Mouse (Mus musculus) gastrocnemius, adult 18-20 months (tissue): ENCODE results near the gene Tnfaip8l1. TPM values are rescaled to one million over a fixed set of nuclear protein-coding genes. Genes with fewer than 3 reads are reported as not detected.

ENCODE experiments used
- DNase-seq: peaks from one replicate; pipeline ENCODE4 v3.0.0; 2021; ENCODE audit warnings: low spot score
- long read RNA-seq, 2 experiments: library from polyadenylated mRNA; stranded (forward); transcript quantifications; one replicate each; pipeline ENCODE4 v2.0.0; 2021
- total RNA-seq, 2 experiments: library from RNA; stranded (reverse); gene quantifications; 2 replicates each; pipeline ENCODE4 v1.2.3; 2021

Gene Tnfaip8l1
- under 1 TPM; 0.21 to 0.25 TPM for total RNA-seq
- long read RNA-seq, experiment 1, partial matches to known transcripts = 0 of 1 reads
- long read RNA-seq, experiment 1, other reads (novel, unspliced or antisense) = 0 of 1 reads
- long read RNA-seq, experiment 2 = 0 reads

DNA sequence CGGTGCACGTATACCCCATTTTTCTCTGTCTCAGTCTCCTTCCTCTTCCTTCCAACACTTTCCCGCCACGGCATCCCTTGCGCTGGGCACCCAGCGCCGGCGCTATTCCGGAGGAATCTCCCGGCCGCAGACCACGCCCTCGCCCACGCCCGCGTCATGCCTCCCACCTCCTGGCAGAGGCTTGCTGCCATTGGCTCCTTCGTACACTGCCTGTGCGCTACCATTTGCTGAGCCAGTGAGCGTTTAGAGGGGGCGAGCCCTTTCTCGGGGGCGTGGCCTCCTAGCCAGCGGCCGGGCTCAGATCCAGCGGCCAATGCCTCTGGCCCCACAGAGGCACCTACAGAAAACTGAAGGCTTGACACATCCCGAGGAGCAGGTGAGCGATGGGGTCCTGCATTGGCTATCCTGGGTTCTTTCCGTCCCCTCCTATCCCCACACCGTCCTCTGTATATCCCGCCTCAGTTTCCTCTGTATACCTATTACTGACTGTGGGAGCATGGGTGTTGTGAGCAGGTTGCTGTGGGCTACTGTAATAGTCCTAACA lies at the start of gene Tnfaip8l1:
Tnfaip8l1 (plus strand) TSS at position 247 of the 544 bp plus-strand sequence.
- DNase-seq = peak; percentile 94

DNA sequence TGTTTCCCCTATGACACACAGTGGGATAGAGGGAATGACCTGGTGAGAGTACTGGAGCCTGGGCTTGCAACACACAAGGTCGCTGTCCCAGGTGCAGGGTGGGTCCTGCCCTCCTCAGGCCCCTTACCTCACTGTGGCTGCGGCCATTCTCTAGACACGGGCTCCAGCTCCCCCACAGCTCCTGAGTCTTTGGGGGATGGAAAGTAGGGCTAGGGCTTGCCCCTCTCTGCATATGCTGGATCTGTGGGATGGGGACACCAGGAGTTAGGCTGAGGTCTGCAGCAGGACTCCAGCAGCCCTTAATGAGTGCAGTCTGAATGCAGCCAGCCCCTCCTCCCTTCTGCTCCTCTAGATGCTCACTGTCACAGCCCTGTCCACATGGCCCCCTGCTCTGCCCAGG lies 49.5 kb upstream of the Tnfaip8l1 start:
- no peak for DNase-seq

DNA sequence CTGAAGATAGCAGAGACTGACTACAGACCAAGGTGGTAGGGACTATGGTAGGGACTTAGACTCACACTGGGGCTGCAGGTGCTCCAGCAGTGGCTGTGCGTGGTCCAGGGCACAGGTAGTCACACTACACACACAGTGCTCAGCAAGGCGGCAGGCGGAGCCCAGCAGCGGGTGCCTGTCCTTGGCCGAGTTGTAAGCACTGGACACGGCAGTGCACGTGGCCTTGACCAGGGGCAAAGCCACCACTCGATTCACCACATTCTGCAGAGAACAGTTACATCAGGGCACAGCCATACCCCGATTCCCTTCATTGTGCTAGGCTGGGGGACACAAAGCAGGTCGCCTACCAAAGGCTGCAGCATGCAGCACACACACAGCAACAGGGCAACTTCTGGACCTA lies 46.1 kb upstream of the Tnfaip8l1 start:
- DNase-seq = no peak

DNA sequence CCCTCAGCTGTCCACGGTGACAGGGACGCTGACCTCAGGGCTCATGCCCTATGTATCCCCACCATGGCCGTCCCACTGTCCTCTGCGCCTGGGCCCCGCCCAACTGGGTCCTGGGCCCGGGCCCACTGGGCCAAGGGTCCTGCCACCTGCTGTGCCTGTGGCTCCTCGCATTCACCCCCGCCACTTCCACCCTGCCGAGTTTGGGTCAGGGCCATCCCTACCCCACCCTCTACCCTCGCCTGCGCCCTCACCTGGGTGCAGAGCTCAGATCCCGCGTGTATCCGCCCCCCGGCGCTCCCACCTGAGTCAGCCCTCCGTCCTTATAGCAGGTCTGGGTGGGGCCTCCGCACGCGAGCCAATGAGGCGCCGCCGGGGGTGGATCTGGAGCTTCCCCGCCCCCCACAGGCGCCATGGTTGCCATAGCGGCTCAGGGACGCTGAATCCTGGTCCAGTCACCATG lies 45.0 kb upstream of the Tnfaip8l1 start, which contains the start of gene Plin5:
Plin5 (minus strand) TSS at position 346 of the 460 bp plus-strand sequence.
- DNase-seq = peak; percentile 77

DNA sequence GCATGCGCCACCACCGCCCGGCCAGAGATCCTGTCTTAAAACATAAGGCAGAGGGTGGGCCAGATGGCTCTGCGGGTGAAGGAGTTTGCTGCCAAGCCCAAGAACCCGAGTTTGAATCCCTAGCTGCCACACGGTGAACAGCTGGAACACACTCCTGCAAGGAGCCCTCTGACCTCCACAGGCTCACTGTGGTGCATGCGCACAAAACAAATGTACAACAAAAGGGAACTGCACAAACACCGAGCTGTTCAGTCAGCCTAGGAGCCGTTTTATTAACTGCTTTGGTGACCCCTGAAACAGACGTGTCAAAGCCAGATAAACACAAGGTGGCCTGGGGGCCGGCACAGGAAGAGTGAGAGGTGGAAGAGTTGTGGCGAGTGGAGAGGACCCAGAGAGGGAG lies 42.8 kb upstream of the Tnfaip8l1 start:
- DNase-seq = no peak

DNA sequence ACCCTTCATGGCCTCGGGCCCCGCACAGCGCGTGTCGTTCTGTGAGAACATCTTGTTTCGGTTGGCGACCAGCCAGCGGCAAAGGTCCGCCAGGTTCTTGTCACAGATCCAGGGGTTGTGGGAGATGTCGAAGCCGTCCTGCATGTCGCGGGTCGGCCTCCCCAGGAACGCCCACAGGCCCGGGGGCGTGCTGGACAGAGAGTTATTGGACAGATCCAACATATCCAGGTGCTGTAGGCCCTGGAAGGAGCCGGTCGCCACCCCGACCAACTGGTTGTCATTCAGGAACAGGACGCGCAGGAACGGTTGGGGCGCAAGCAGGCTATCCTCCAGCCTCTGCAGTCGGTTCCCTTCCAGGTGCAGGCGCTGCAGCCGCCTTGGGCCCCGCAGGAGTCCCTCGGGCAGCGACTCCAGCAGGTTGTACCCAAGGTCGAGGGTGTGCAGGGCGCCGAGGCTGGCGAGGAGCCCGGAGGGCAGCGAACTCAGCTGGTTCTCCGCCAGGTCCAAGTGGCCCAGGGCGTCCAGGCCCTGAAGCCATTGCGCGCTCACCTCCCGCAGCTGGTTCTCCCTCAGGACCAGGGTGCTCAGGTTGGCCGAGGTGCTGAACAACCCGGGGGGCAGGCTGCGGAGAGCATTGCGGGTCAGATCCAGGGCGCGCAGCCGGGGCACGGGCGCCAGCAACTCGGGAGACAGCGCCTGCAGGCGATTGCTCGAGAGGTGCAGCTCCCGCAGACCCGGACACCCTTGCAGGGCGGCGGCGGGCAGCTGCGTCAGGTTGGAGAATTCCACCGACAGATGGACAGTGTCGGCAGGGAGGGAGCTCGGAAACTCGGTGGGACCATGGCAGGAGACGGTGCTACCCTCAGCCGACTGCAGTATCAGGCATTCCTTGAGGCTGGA lies 42.0 kb upstream of the Tnfaip8l1 start:
- peak; percentile 77 for DNase-seq

DNA sequence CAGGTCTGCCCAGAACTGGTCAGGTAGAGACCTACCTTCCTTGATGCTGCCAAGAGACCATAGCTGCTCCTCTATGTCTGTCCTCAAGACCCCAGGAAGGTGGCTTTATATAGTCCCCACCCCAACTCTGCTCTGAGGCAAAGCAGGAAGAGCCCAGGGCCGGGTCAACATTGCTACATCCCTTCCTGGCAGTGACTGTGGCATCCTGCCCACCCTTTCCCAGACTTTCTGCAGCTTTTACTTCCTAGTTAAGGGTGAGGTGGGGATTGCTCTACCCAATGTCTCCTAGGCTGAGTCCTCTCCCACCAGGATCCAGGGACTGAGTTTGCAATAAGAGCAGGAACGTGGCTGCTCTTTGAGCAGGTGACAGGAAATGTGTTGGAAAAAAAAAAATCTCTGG lies 40.5 kb upstream of the Tnfaip8l1 start, which contains the start of gene Lrg1:
Lrg1 (minus strand) TSS at position 176 of the 400 bp plus-strand sequence.
- DNase-seq = no peak

DNA sequence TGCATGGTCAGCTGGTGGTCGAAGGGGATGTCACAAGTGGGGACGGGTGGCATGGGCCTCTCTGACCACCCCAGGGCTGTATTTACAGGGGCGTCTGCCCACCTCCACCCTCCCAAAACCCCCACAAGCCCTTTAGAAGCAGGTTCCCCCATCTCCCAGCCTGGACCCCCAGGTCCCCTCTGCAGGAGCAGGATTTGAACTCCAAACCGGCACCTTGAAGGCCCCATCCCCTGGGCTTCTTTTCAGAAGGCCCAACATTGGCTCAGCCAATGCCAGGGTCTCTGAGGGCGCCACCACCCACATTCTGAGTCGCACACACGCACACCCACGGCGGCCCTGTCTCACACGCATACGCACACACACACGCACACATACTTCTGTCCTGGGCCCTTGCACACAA lies 39.1 kb upstream of the Tnfaip8l1 start:
- DNase-seq = no peak

DNA sequence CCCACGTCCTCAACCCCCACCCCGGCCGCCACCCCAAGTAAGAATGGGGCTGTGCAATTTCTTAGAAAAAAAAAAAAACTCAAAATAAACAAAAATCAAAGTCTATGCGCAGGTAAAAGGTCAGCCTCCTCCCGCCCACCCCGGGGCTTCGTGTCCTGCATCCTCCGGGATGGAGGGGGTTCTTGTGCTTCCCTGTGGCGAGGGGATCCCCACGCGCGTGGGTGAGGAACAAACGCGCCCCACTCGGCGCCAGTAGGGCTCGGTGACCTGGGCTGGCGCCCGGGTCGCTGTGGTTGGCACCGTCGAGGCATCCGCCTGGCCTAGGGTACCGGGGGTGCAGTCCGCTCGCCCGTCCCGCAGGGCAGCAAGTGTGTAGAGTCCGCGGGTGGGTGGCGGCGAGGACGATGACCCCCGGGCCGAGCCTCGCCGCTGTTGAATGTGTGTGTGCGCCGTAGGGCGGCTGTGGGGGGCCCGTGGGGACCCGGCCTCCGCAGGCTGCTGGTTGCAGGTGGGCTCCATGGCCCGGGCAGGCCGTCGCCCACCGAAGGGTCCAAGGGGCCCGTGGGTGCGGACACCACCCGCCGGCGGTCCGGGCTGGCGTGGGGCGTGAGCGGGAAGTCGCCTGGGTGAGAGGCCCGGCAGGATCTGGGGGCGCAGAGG lies 38.5 kb upstream of the Tnfaip8l1 start:
- DNase-seq = no peak

DNA sequence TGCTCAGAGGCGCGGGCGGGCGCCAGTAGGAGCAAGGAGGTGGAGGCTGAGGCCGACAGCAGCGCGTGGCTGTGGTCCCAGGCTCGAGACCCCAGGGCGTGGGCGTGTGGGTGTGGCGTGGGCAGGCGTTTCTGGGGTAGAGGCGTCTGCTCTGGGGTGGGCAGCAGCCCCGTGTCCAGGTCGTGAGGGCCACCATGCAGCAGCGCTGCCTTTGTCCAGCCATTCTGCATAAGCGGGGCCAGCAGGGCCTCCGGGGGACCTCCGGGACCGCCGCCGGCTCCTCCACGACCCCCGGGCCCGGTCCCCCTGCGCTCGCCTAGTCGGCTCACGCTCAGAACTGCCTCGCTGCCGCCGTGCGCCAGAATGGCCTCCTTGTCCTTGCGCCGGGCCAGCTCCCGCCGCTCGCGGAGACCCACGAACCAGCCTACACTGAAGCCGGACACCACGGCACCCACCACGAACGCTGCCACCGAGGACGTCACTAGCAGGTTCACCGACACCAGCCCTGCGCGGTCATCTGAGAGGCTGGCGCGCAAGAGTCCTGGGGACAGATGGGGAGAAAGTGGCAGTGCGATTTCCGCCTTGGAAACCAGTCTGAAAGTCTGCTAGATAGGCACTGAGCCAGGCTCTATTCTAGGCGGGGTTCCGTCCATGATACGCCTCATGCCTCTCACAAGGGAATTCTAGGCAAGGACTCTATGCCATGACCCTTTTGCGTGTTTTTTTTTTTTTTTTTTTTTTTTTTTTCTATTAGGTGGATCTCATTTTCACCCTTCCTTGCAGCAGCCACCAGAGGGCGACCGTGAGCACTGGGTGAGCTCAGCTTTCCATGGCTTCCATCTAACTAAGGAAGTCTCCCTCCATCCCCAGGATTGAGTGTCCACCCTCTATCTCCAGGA lies 37.7 kb upstream of the Tnfaip8l1 start:
- peak; percentile 56 for DNase-seq

DNA sequence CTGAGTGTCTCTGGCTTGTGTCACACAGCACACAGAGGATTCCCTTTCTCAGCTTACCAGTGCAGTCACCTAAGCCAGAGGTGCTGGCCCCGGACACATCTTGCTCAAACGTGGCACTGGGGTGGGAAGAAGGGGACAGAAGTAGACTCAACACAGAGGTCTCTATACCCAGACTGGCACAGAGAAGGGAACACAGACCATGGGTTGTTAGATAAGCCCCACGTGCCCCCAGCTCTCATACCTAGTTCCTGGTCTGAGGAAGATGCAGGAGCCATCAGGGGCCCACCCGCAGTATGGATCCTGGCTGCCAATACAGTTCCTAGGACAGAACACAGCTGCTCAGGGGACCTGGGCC lies 37.0 kb upstream of the Tnfaip8l1 start:
- DNase-seq = no peak

DNA sequence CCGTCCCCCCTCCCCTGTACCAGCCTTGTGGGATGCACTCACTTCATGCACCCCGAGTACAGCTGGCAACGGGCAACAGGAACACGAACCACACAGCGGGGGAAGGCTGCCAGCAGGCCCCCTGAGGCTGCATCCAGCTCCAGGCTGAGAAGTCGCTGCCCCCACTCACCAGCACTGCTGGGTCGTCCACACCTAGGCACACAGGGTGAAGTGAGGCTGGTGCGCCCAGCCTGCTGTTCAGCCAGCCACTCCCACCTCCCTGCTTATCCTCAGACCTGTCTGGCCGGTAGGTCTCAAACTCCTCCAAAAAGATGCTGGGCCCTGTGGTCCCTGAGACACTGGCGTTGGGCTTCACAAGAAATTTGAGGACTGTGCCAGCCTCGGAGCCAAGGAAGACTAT lies 36.1 kb upstream of the Tnfaip8l1 start:
- DNase-seq = no peak

DNA sequence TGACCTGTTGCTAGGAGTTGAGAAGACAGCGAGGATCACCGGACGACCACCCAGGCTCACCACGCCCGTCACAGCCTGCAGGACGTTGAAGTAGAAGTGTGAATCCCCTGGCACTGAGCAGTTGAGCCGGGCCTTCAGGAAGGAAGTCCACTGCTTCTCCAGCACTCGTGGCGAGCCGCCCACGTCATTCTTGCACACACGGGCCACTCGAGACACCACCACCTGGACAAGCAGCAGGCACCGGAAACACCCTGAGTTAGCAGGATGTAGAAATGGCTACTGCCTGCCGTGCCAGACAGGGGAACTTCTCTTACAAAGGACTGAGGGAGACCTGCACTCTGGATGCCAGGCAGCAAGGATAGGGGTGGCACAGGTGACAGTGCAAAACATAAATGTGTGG lies 34.0 kb upstream of the Tnfaip8l1 start:
- DNase-seq = no peak

DNA sequence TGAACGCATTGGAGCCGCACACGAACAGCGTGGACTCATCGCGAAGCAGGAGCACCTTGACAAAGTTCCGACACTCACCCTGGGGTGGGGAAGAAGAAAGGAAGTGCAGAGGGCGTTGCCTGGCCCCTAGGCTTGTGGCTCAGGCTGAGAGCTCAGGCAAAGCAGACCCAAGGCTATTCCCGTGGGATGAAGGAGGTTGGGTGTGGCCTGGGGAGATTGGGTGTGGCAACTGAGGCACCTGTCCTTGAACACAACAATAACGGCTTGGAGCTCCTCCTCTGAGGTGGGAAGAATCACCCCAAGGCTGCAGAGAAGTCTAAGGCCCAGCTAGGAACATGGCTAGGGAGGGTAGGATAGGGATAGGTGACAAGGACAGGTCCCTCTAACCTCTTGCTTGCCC lies 31.1 kb upstream of the Tnfaip8l1 start:
- DNase-seq = no peak

DNA sequence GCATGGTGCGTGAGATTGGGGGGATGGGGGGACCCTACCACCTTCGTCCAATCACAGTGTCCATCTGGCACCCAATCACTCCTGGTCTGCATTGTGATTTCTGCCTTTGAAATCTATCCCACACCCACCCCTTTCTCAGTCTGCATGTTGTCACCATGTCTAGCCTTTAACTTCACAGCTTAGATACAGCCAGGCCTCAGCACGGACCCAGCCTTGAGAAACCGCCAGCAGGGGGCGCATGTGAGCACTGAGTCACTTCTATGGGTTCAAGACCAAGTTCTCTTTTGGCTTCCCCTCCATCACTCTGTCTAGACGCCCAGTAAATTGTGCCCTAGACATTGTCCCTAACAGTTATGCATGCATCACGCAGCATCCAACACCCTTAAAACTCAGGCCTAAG lies 30.5 kb upstream of the Tnfaip8l1 start:
- DNase-seq = peak; percentile 56

DNA sequence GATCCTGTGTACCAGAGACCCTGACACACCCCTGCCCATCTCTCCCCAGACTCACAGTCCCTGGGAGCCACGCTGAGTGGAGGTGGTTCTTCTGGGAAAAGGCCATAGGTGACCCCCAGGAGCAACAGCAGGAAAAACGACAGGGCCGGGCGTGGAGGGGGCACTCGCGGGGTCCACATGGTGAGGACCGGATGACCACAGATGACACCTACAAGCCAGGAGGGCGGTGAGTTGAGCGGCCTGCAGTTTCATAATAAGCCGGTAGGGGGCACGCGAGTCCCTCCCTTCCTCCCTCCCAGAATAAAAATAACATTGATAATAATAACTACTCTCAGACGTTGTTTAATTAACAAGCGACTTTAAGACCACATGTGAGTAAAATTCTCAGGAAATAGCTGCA lies 29.6 kb upstream of the Tnfaip8l1 start:
- DNase-seq = peak; percentile 70

DNA sequence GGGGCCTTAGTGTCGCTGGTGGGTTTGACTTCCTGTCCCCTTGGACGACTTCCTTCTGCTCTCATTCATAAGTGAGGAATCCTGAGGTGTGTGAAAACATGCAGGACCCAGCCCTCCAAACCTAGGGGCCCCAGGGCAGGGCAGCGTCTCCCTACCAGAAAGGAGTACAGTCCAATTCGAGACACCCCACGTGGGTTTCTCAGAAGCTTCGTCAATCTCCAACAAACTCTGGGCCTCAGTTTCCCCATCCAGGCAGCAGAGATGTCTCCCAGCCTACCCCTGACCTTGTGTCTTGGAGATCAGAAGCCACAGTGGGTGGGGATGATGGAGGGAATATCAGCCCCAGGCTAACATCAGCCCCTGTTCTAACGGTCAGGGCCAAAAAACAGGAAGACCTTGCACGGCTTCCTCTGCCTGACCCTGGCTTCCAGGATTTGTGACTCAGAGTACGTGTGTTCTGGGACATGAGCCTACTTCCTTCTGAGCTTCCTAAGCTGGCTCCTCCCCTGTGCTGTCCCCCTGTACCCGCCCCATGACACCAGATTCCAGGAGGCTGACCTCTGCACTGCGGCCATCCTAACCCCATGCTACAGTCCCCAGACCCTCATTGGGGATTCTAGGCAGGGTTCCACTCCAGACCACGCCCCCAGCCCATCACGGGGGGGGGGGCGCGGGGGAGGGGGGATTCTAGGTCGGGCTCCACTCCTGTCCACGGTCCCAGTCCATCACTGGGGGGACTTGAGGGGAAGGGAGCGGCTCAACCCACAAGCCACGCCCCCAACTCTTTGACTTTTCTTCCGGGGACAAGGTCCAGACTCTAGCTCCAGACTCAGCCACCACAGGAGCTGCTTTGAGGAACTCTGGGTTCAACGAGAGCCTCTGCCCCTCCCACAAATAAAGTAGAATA lies 28.6 kb upstream of the Tnfaip8l1 start:
- DNase-seq = peak; percentile 78

DNA sequence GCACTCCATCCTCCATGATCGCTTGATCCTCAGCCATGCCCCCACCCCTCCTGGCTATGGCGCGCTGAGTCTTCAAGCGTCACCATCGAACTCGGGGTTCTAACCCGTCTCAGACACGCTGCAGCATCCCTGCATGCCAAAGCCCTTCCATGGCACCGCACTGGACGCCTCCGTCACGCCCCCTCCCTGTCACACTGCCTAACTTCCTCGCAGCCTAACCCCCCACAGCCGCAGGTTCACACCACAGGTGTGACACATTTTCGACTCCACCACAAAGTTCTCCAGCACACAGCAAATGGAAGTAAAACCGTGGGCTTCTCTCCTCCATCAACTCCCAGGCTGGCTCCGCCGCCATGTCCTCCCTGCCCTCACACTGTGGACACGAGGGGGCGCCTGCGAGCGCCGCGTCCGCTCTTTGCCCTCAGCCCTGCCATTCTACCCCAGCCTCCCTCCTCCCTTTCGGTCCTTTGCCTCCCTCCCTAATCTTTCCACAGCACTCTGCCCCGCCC lies 27.8 kb upstream of the Tnfaip8l1 start:
- DNase-seq = peak; percentile 74

DNA sequence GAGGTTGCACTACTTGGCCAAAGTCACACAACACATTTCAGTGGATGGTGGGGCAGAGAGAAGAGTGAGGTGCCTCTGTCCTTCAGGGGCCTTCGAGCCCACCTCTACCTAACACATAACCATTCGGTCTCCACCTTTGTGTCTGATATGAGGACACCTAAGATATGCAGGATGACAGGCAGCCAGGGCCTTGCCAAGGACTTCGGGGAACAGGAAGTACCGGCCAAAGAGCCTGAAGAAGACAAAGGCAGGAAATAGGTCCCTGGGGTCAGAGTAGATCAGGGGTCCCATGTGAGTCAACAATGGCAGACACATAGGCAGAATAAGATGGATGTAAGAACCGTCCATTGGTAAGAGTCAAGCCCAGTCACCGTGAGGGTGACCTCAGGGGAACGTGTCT lies 25.7 kb upstream of the Tnfaip8l1 start:
- no peak for DNase-seq
